Mouse (Mus musculus): ENCODE measurements at regions not wholly inside any gene's neighbourhood (a gene's known extent, or its start where the extent isn't known, plus 50 kb on each side); places are given as distances from the start of the nearest gene placed in this dataset.

DNA sequence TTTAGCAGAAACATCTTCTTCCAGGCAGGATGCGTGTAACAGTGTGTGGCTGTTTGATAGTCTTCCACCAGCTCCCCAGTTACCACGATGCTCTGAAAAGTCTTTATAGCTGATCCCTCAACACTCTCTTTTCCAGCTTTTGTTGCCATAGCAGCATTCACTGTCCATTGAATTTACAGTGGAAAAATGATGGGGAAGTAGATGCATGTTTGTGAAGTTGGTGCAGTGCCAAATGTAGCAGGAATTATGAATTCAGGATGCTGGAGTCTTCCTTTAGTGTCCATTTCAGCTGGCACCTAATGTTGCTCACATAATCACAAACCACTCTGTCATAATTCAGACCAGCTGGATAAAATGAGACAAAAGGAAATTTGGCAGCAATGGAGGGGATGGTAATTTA lies 99.0 kb upstream of the Tbc1d2b start:
- intact Hi-C loops (cut with DNase I) = no loop called here
- peak; percentile 51 for DNase-seq

DNA sequence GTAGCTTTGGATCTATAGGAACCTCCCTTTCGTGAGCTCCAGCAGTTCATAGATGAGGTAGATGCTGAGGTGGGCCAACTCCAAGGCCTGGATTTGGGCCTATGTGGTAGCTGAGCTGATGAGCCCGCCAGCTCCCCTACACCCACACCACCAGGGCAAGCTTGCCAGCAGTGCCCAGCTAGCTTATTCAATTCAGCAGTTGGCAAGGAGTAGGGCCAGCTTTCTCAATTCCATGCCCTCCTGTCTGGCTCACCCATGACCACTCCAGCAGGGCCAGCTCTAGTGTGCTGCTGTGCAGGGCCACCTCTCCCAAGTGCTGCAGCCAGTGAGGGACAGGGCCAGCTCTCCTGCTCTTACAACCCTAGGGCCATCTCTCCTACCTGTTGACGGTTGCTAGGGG lies 97.1 kb upstream of the Tbc1d2b start:
- peak; percentile 62 for DNase-seq
- intact Hi-C loops (cut with DNase I) = no loop called here

DNA sequence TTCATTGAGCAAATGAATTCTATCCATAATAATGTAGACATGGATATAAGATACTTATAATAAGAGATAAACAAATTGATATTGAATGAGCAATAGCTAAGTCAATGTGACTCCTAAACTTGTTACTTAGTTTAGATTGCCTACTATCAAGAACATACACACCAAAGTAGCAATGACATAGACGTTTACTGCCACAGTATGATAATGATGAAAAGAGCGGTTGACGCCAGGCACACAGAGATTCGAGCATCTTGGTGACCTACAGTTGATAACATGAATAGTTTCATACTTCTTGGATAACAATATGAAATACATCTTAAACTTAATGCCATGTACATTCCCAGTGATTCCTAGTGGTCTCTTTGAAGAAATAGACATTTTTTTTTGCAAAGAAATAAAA lies 55.9 kb upstream of the Tbc1d2b start:
- DNase-seq = no peak
- intact Hi-C loops (cut with DNase I) = no loop called here
